Mouse (Mus musculus) heart, adult 2 months (tissue): ENCODE data around the gene Eif3b. TPM values are rescaled to one million over a fixed set of nuclear protein-coding genes. Genes with fewer than 3 reads are reported as not detected.

Experiments used
- DNase-seq, 2 experiments: peaks; one replicate each; pipeline ENCODE4 v3.0.0; 2021
- H3K27ac ChIP-seq: fragments of 200-600 bp; 2 replicates; pipeline ENCODE4 v1.8.1; 2022
- H3K27me3 ChIP-seq: fragments of 200-500 bp; 2 replicates; pipeline ENCODE4 v1.6.1; 2012; ENCODE audit warnings: mild to moderate bottlenecking, low read length, inconsistent platforms, mixed read lengths; ENCODE audit not compliant: control insufficient read depth, insufficient read depth
- H3K36me3 ChIP-seq: fragments of 200-500 bp; 2 replicates; pipeline ENCODE4 v1.6.1; 2012; ENCODE audit warnings: low read length, inconsistent platforms; ENCODE audit not compliant: control insufficient read depth, insufficient read depth
- H3K4me1 ChIP-seq: fragments of 200-500 bp; 2 replicates; pipeline ENCODE4 v1.6.1; 2011; ENCODE audit warnings: low read length; ENCODE audit not compliant: control insufficient read depth, insufficient read depth
- H3K4me3 ChIP-seq: fragments of 200-600 bp; 2 replicates; pipeline ENCODE4 v1.8.1; 2022
- H3K79me2 ChIP-seq: fragments of 200-500 bp; replicated peaks from 2 replicates; pipeline ENCODE4 v1.6.1; 2012; ENCODE audit warnings: mild to moderate bottlenecking, inconsistent platforms, low read length, moderate library complexity, mixed read lengths; ENCODE audit not compliant: control insufficient read depth, insufficient read depth
- H3K9ac ChIP-seq: fragments of 200-500 bp; 2 replicates; pipeline ENCODE4 v1.6.1; 2012; ENCODE audit warnings: low read depth, mild to moderate bottlenecking, control low read depth, inconsistent platforms, low read length, mixed read lengths
- CTCF ChIP-seq: fragments of 200-600 bp; IDR thresholded peaks from 2 replicates; pipeline ENCODE4 v1.8.1; 2022; ENCODE audit warnings: antibody characterized with exemption, mild to moderate bottlenecking, moderate library complexity
- EP300 ChIP-seq: fragments of 200-500 bp; IDR thresholded peaks from 2 replicates; pipeline ENCODE4 v1.6.1; 2011; ENCODE audit warnings: low read depth, low read length, control low read depth; ENCODE audit not compliant: insufficient read depth
- POLR2A ChIP-seq: fragments of 200-500 bp; IDR thresholded peaks from 2 replicates; pipeline ENCODE4 v1.6.1; 2011; ENCODE audit warnings: mild to moderate bottlenecking, low read depth, low read length, control low read depth; ENCODE audit not compliant: insufficient read depth
- WGBS: fragments of 180-500 bp; shearing (Covaris S2); methylation state at CpG from one replicate; pipeline ENCODE4 v1.1.7; 2018; 5-methylcytosine and 5-hydroxymethylcytosine counted together
- intact Hi-C: fragments of 180-260 bp; cut with DNase I; formaldehyde crosslinking; loops from one replicate; pipeline ENCODE4 v1.15.1; 2025
- polyA plus RNA-seq: library from polyadenylated mRNA; depleted of rRNA; stranded (reverse); fragments of >200 nt; gene quantifications from 2 replicates; pipeline ENCODE4 v1.2.3, GENCODE M21; 2012
- total RNA-seq, 2 experiments: library from RNA; stranded (reverse); gene quantifications; 2 replicates each; pipeline ENCODE4 v1.2.3; 2021

Eif3b gene
- total and polyA plus RNA-seq, 3 experiments: 49.0 to 95.2 (median 86.9) TPM

GRCm38 (mm10) chr5:140402640-140403270 lies 16.4 kb upstream of the Eif3b start:
- intact Hi-C loops: no loop called here
- H3K4me3 ChIP-seq: no peak overlapping the region
- 72% methylated on average over 4 of the region's 4 CpGs for WGBS
- TF ChIP-seq POLR2A: no peak
- no peak for TF ChIP-seq CTCF
- no peak for TF ChIP-seq EP300
- no peaks in the 10 kb centered on the region for H3K36me3 ChIP-seq
- DNase-seq: no peak
- no peaks in the 10 kb centered on the region for H3K27me3 ChIP-seq
- H3K4me1 ChIP-seq: no peaks in the 10 kb centered on the region
- H3K27ac ChIP-seq: no peak overlapping the region
- no peak overlapping the region for H3K9ac ChIP-seq
- H3K79me2 ChIP-seq: no peaks in the 10 kb centered on the region

DNA sequence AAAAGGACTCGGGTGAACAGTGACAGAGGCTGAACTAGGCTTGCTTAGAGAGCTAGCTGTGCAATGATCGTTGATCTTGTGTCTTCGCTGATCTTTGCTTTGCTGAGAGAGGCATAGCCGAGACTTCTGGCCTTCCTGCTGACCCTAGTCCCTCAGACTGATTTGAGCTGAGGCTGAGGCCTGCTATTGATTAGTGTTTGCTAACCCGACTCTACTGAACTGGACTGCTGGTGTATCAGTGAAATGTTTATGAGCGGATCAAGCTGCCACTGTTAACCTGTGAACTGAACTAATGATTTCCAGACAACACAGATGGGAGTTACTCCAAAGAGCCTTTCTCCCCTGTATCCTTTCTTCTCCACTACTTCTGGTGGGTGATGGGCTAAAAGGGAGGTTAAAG lies 14.0 kb upstream of the Eif3b start:
- H3K36me3 ChIP-seq: no peaks in the 10 kb centered on the region
- no peaks in the 10 kb centered on the region for H3K27me3 ChIP-seq
- H3K9ac ChIP-seq: no peak overlapping the region
- WGBS: 88% methylated on average over 6 of the region's 6 CpGs
- no peak for DNase-seq
- TF ChIP-seq EP300 (no peak), POLR2A (no peak), CTCF (no peak)
- H3K4me1 ChIP-seq: no peaks in the 10 kb centered on the region
- H3K27ac ChIP-seq: no peak overlapping the region
- no peak overlapping the region for H3K4me3 ChIP-seq
- intact Hi-C loops: no loop called here
- no peaks in the 10 kb centered on the region for H3K79me2 ChIP-seq

GRCm38 (mm10) chr5:140406666-140407065 lies 12.5 kb upstream of the Eif3b start:
- DNase-seq: no peak
- WGBS: 44% methylated on average over 6 of the region's 6 CpGs
- Histone ChIP-seq H3K9ac (no peak overlapping the region), H3K4me3 (no peak overlapping the region), H3K27me3 (no peaks in the 10 kb centered on the region), H3K79me2 (no peaks in the 10 kb centered on the region), H3K27ac (no peak overlapping the region), H3K4me1 (no peaks in the 10 kb centered on the region), H3K36me3 (no peaks in the 10 kb centered on the region)
- intact Hi-C loops: no loop called here
- TF ChIP-seq CTCF (no peak), POLR2A (no peak), EP300 (no peak)

DNA sequence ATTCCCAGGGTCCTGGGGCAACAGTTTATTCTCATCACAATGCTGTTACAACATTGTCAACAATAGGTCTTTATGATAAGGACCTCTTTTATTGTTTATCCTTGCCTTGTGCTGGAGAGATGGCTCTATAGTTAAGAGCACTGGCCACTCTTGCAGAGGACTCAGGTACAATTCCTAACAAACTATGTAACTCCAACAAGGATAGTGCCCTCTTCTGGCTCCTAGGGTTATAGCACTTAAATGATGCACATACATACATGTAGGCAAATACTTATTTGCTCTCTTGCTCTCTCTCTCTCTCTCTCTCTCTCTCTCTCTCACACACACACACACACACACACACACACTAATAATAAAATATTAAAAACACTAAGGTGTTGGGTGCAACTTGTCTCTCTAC lies 10.3 kb upstream of the Eif3b start:
- Histone ChIP-seq H3K27ac (no peak overlapping the region), H3K27me3 (no peaks in the 10 kb centered on the region), H3K9ac (no peak overlapping the region), H3K79me2 (no peaks in the 10 kb centered on the region), H3K4me1 (no peaks in the 10 kb centered on the region), H3K36me3 (no peaks in the 10 kb centered on the region), H3K4me3 (no peak overlapping the region)
- intact Hi-C loops: no loop called here
- DNase-seq: no peak
- no peak for TF ChIP-seq EP300
- no peak for TF ChIP-seq CTCF
- TF ChIP-seq POLR2A: no peak

GRCm38 (mm10) chr5:140411339-140411738 lies 7.8 kb upstream of the Eif3b start:
- Histone ChIP-seq H3K4me1 (no peaks in the 10 kb centered on the region), H3K9ac (no peak overlapping the region), H3K27ac (no peak overlapping the region), H3K4me3 (no peak overlapping the region), H3K79me2 (no peaks in the 10 kb centered on the region), H3K27me3 (no peaks in the 10 kb centered on the region), H3K36me3 (no peaks in the 10 kb centered on the region)
- WGBS: 22% methylated on average over 8 of the region's 8 CpGs
- no peak for TF ChIP-seq EP300
- TF ChIP-seq CTCF: peak; percentile 71
- intact Hi-C loops: loop anchor here (5.0 kb wide), 2 partner anchors 74 to 574 kb away; no protein-coding TSS in a partner anchor
- peak; percentile 39 to 63 for DNase-seq

GRCm38 (mm10) chr5:140414647-140415046 lies 4.5 kb upstream of the Eif3b start:
- peaks cover 2% of the 10 kb centered on the region for H3K79me2 ChIP-seq
- H3K27me3 ChIP-seq: no peaks in the 10 kb centered on the region
- no peak for DNase-seq
- no peak overlapping the region for H3K27ac ChIP-seq
- no peak overlapping the region for H3K4me3 ChIP-seq
- intact Hi-C loops: loop anchor here (5.0 kb wide), 2 partner anchors 77 to 577 kb away; no protein-coding TSS in a partner anchor
- H3K9ac ChIP-seq: no peak overlapping the region
- no peak for TF ChIP-seq CTCF
- no peak for TF ChIP-seq POLR2A
- TF ChIP-seq EP300: no peak
- WGBS: 42% methylated on average over 4 of the region's 4 CpGs
- peaks cover 2% of the 10 kb centered on the region; the same call in 1 of the 2 replicates for H3K4me1 ChIP-seq
- H3K36me3 ChIP-seq: no peaks in the 10 kb centered on the region
